Comparison of ENCODE assay signal across 18 mouse cellular contexts in the genomic region with DNA sequence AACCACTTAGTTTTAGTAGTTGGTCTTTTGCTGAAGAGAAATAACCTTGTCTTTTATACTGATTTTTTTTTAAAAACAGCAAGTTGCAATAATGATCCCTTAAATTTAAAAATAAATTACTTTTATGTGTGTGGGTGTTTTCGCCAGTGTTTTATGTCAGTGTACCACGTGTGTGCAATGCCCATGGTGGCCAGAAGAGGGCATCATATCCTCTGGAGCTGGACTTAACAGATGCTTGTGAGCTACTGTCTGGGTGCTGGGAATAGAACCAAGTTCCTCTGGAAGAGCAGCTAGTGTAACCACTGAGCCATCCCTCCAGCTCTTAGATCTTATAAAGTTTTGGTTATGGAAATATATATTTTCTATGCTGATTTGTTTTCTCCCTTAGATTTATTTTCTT. TPM values are rescaled to one million over a fixed set of nuclear protein-coding genes. Genes with fewer than 3 reads are reported as not detected.
DNase-seq lines count a peak whose midpoint lies in the region; ATAC-seq and TF ChIP-seq lines count a peak whose summit lies in the region.
"Had no signal": no experiment of that assay in that cellular context is flagged by ENCODE, and none has a peak within 500 bp of the region (broad histone marks: within the 10 kb centered on the region; RNA-seq: fewer than 3 reads in every experiment).

No protein-coding gene starts in this region.

- H3K27me3 ChIP-seq in intestine, postnatal 0 days (replicated peaks; ENCODE audit: control insufficient read depth, insufficient read depth, low read length): 0 out of 2 replicates have a peak, but pooled peaks cover 8% of the 10 kb centered on the region
- 0 out of 2 replicates have a peak, but pooled peaks cover 2% of the 10 kb centered on the region for H3K27me3 ChIP-seq in intestine, embryonic 15.5 days (replicated peaks)
- peaks cover 15% of the 10 kb centered on the region; the same call in 1 of the 2 replicates for H3K27me3 ChIP-seq in lung, postnatal 0 days (replicated peaks; ENCODE audit: insufficient read depth, low read length)
- no peaks in the 10 kb centered on the region for H3K27me3 ChIP-seq in MEL (ENCODE audit: control insufficient read depth in 1 of 2, insufficient read depth in 2 of 2, low read length in 2 of 2)
- no peaks in the 10 kb centered on the region for H3K27me3 ChIP-seq in stomach, postnatal 0 days (ENCODE audit: control insufficient read depth, insufficient read depth, low read length)

- WGBS in intestine, postnatal 0 days: 94% methylated on average over 2 of the region's 2 CpGs
- 93% methylated on average over 2 of the region's 2 CpGs for WGBS in intestine, embryonic 15.5 days
- 88% methylated on average over 2 of the region's 2 CpGs for WGBS in lung, postnatal 0 days
- 95% methylated on average over 2 of the region's 2 CpGs for WGBS in stomach, postnatal 0 days

- ATAC-seq in intestine, postnatal 0 days: no peak
- no peak for ATAC-seq in intestine, embryonic 15.5 days
- ATAC-seq in lung, postnatal 0 days: no peak
- ATAC-seq in stomach, postnatal 0 days (ENCODE audit: low FRiP score, low TSS enrichment): no peak
- ATAC-seq: forebrain, embryonic 15.5 days had no signal

- 0 out of 2 replicates have a peak, but pooled peaks cover 4% of the 10 kb centered on the region for H3K4me1 ChIP-seq in intestine, postnatal 0 days (replicated peaks; ENCODE audit: control insufficient read depth, insufficient read depth, low read length)
- H3K4me1 ChIP-seq in intestine, embryonic 15.5 days (replicated peaks): peaks cover 11% of the 10 kb centered on the region; the same call in 1 of the 2 replicates
- H3K4me1 ChIP-seq in lung, postnatal 0 days (ENCODE audit: insufficient read depth, low read depth, low read length): no peaks in the 10 kb centered on the region
- no peaks in the 10 kb centered on the region for H3K4me1 ChIP-seq in MEL (ENCODE audit: control insufficient read depth in 1 of 2, insufficient read depth in 2 of 2, low read length in 2 of 2)
- no peaks in the 10 kb centered on the region for H3K4me1 ChIP-seq in stomach, postnatal 0 days (replicated peaks; ENCODE audit: control insufficient read depth, insufficient read depth)

- no peaks in the 10 kb centered on the region for H3K9me3 ChIP-seq in intestine, postnatal 0 days (ENCODE audit: control insufficient read depth)
- no peaks in the 10 kb centered on the region for H3K9me3 ChIP-seq in intestine, embryonic 15.5 days
- H3K9me3 ChIP-seq in lung, postnatal 0 days (ENCODE audit: low read length): no peaks in the 10 kb centered on the region
- no peaks in the 10 kb centered on the region for H3K9me3 ChIP-seq in MEL (replicated peaks; ENCODE audit: insufficient read depth, low read length)
- no peaks in the 10 kb centered on the region for H3K9me3 ChIP-seq in stomach, postnatal 0 days (ENCODE audit: control insufficient read depth, low read length)
- H3K9me3 ChIP-seq: forebrain, embryonic 15.5 days; hindbrain, embryonic 12.5 days; lung, embryonic 15.5 days had no signal

- TF ChIP-seq RAD21 in MEL (IDR thresholded peaks at IDR 0.05; ENCODE audit: low read depth, low read length): no peak; the same call in 1 of the 2 replicates

- no peak for DNase-seq in lung, postnatal 0 days (ENCODE audit: low spot score)
- DNase-seq in lung, postnatal 14 days: no peak
- DNase-seq in MEL (ENCODE audit: low read depth, low spot score) (peak; percentile 8), MN1 (ENCODE audit: low spot score) (no peak)
- no peak for DNase-seq in stomach, postnatal 0 days (ENCODE audit: low spot score)
- no peak for DNase-seq in layer of hippocampus, postnatal 10 days (ENCODE audit: low spot score in 2 of 2)
- DNase-seq: adrenal gland, postnatal 10 days; cerebellum, adult 9-11 months; heart, adult 18-20 months; kidney, adult 18-20 months had no signal

- no peaks in the 10 kb centered on the region for H3K79me2 ChIP-seq in MEL (ENCODE audit: control insufficient read depth, insufficient read depth, low read length, poor library complexity)

- TF ChIP-seq POLR2A in MEL (IDR thresholded peaks at IDR 0.05; ENCODE audit: control insufficient read depth in 1 of 2, insufficient read depth in 1 of 2, low read depth in 1 of 2, low read length in 2 of 2, poor library complexity in 1 of 2): no peak

- TF ChIP-seq EP300 in lung, postnatal 0 days (IDR thresholded peaks at IDR 0.05): no peak
- TF ChIP-seq EP300 in MEL (IDR thresholded peaks at IDR 0.05; ENCODE audit: low read depth in 1 of 2, low read length in 2 of 2): no peak
- TF ChIP-seq EP300 in stomach, postnatal 0 days (optimal IDR thresholded peaks at IDR 0.05): no peak

- H3K9ac ChIP-seq in intestine, postnatal 0 days (ENCODE audit: low read depth, low read length): no peak overlapping the region
- no peak overlapping the region for H3K9ac ChIP-seq in intestine, embryonic 15.5 days
- H3K9ac ChIP-seq in lung, postnatal 0 days (replicated peaks; ENCODE audit: low read depth): no peak overlapping the region
- H3K9ac ChIP-seq in MEL (ENCODE audit: control insufficient read depth, low read depth, low read length, poor library complexity, severe bottlenecking): no peak overlapping the region
- H3K9ac ChIP-seq in stomach, postnatal 0 days (ENCODE audit: low read length): no peak overlapping the region
- H3K9ac ChIP-seq: forebrain, embryonic 15.5 days; hindbrain, embryonic 12.5 days; lung, embryonic 15.5 days had no signal

- H3K27ac ChIP-seq in intestine, postnatal 0 days (ENCODE audit: low read depth, low read length): no peak overlapping the region
- H3K27ac ChIP-seq in intestine, embryonic 15.5 days: no peak overlapping the region
- no peak overlapping the region for H3K27ac ChIP-seq in lung, postnatal 0 days (ENCODE audit: low read length)
- no peak overlapping the region for H3K27ac ChIP-seq in MEL (ENCODE audit: control insufficient read depth, low read depth, low read length)
- no peak overlapping the region for H3K27ac ChIP-seq in stomach, postnatal 0 days (replicated peaks)
- H3K27ac ChIP-seq: forebrain, embryonic 15.5 days; hindbrain, embryonic 12.5 days; left cerebral cortex, adult 2 months; lung, embryonic 15.5 days had no signal

- no peak overlapping the region for H3K4me2 ChIP-seq in intestine, postnatal 0 days (replicated peaks; ENCODE audit: low read depth)
- no peak overlapping the region for H3K4me2 ChIP-seq in intestine, embryonic 15.5 days (replicated peaks)
- no peak overlapping the region for H3K4me2 ChIP-seq in lung, postnatal 0 days (replicated peaks; ENCODE audit: low read depth, low read length)
- no peak overlapping the region for H3K4me2 ChIP-seq in stomach, postnatal 0 days (replicated peaks; ENCODE audit: low read depth)
- H3K4me2 ChIP-seq: forebrain, embryonic 15.5 days; hindbrain, embryonic 12.5 days; lung, embryonic 15.5 days had no signal

- TF ChIP-seq CTCF in intestine, postnatal 0 days (IDR thresholded peaks at IDR 0.05; ENCODE audit: low read depth): peak; percentile 47
- 0 out of 2 replicates have a peak, but pooled peaks have one; percentile 24 for TF ChIP-seq CTCF in lung, postnatal 0 days (IDR thresholded peaks at IDR 0.05)
- peak; percentile 31 to 44 (median 38) for TF ChIP-seq CTCF in MEL (IDR thresholded peaks at IDR 0.05 in 2 of 3, conservative IDR thresholded peaks at IDR 0.05 in 1 of 3; ENCODE audit: control insufficient read depth in 1 of 3, insufficient read depth in 1 of 3, low read depth in 2 of 3, low read length in 3 of 3, poor library complexity in 1 of 3, severe bottlenecking in 1 of 3)
- TF ChIP-seq CTCF in stomach, postnatal 0 days (IDR thresholded peaks at IDR 0.05; ENCODE audit: low read depth): peak; percentile 41

- H3K4me3 ChIP-seq in intestine, postnatal 0 days (ENCODE audit: low read depth, low read length): no peak overlapping the region
- H3K4me3 ChIP-seq in intestine, embryonic 15.5 days (replicated peaks): no peak overlapping the region
- H3K4me3 ChIP-seq in lung, postnatal 0 days (ENCODE audit: low read depth, low read length): no peak overlapping the region
- no peak overlapping the region for H3K4me3 ChIP-seq in MEL (ENCODE audit: control insufficient read depth in 1 of 2, insufficient read depth in 1 of 2, low read depth in 2 of 2, low read length in 2 of 2)
- no peak overlapping the region for H3K4me3 ChIP-seq in stomach, postnatal 0 days (ENCODE audit: low read depth, low read length)
- H3K4me3 ChIP-seq: forebrain, embryonic 15.5 days; hindbrain, embryonic 12.5 days; left cerebral cortex, adult 2 months; lung, embryonic 15.5 days; myocyte had no signal

- no peaks in the 10 kb centered on the region for H3K36me3 ChIP-seq in intestine, postnatal 0 days (ENCODE audit: control insufficient read depth, insufficient read depth)
- H3K36me3 ChIP-seq in intestine, embryonic 15.5 days: no peaks in the 10 kb centered on the region
- no peaks in the 10 kb centered on the region for H3K36me3 ChIP-seq in lung, postnatal 0 days (ENCODE audit: insufficient read depth, low read length)
- H3K36me3 ChIP-seq in MEL (ENCODE audit: control insufficient read depth in 1 of 2, insufficient read depth in 2 of 2, low read length in 2 of 2): no peaks in the 10 kb centered on the region
- no peaks in the 10 kb centered on the region for H3K36me3 ChIP-seq in stomach, postnatal 0 days (ENCODE audit: control insufficient read depth, insufficient read depth, low read length)
- H3K36me3 ChIP-seq: forebrain, embryonic 15.5 days; hindbrain, embryonic 12.5 days; lung, embryonic 15.5 days had no signal

TF ChIP-seq in MEL, 35 proteins besides CTCF, POLR2A, EP300 and RAD21:
- peak; percentile 25; the same call in 1 of the 2 replicates for TF ChIP-seq SMC3 (IDR thresholded peaks at IDR 0.05; ENCODE audit: low read depth, low read length)
- no peak for TF ChIP-seq SIN3A (IDR thresholded peaks at IDR 0.05; ENCODE audit: low read length)
- no peak for TF ChIP-seq MAZ (IDR thresholded peaks at IDR 0.05; ENCODE audit: low read depth, low read length)

RNA-seq across cellular contexts. Expression of a gene that starts 30.7 kb away (rescaled TPM):
- polyA plus RNA-seq in intestine, postnatal 0 days (2015; fragmentation: Nextera tagmentation; extraction: Ambion mirVana): 0.08 TPM in 1 of 2 replicates, not detected in the other
- polyA plus RNA-seq in intestine, embryonic 15.5 days (2015; fragmentation: Nextera tagmentation; extraction: Ambion mirVana): 0.30 and 0.41 TPM in 2 replicates
- 0.07 and 0.24 TPM in 2 replicates for polyA plus RNA-seq in lung, postnatal 0 days (2015; fragmentation: Nextera tagmentation; extraction: Ambion mirVana)
- total RNA-seq in MEL (2012; rRNA removed): not detected in 2 replicates
- polyA plus RNA-seq in MEL (2012; ENCODE audit: insufficient read depth in 1 of 2, insufficient read length in 2 of 2, low read depth in 1 of 2, low replicate concordance in 2 of 2, missing spikeins in 1 of 2): not detected
- 0.07 and 0.16 TPM in 2 replicates for polyA plus RNA-seq in stomach, postnatal 0 days (2015; fragmentation: Nextera tagmentation; extraction: Ambion mirVana)
- 1 to 10 TPM; 1.7 to 2.2 TPM for total RNA-seq in layer of hippocampus, postnatal 10 days (2021)
- total RNA-seq: adrenal gland, postnatal 10 days; gastrocnemius, adult 8-10 months had no signal
